Mouse (Mus musculus): ENCODE measurements around the gene Nkx2-2.
A peak's percentile ranks its signal among the peaks of the same experiment; 100 is the strongest.
"Not testable (repeated sequence)": the region's sequence is repeated elsewhere in the genome, so short reads cannot be mapped to it uniquely, and the experiment has no call there.

Nkx2-2 gene

GRCm38 (mm10) chr2:147181926-147182708, 11.9 kb downstream of the Nkx2-2 start:
- DNase-seq (ENCODE audit: inconsistent ontology term), result no peak

DNA sequence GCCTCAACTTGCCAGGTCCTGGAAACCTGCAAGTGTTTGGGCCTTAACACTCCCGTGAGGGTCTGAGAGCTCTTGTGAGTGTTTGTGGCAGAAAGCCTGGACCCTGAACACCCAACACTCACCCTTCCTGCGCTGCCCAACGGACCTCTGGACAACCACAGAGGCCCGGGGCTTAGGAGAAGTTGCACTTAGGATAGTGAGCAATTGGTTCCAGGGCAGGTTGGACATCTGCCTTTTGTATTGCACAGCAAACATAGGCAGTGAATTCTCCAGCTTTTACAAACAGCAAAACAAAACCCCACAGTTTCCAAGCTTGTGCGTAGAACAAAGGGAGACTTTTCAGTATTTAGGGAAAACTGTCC, 12.8 kb downstream of the Nkx2-2 start:
- no peak for DNase-seq (ENCODE audit: inconsistent ontology term)

DNA sequence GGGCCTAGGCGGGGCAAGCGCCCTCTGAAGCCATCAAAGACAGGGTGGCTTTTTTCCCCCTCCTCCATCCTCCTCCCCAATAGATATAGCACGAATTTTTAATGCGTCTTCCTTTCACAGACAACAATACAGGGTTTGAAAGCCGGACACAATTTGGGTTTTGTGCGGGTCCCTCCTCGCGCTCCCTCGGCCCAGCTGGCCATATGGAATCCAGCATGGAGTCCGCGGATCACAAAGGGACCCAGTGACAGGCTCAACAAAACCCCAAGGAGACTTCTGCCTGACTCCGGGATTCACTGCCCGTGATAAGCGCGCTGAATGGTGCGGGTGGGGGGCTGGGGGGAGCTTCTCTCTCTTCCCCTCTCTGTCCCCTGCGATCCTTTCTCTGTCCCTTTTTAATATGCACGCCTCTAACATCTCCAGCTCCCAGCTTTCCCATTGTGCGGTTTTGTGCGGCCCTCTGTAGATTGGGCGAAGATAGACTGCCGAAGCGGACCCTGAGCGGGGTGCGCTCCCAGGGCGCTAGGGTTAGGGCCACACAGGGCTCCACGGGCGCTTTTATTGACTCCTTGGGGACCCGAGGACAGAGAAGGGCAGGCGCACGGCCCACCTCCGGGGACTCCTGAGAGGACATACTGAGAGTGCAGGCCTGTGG, 13.3 kb downstream of the Nkx2-2 start:
- DNase-seq (ENCODE audit: inconsistent ontology term), result no peak

- peak; percentile 73 for DNase-seq (ENCODE audit: inconsistent ontology term)
Observed at GRCm38 (mm10) chr2:147178091-147179059, 15.7 kb downstream of the Nkx2-2 start.

DNA sequence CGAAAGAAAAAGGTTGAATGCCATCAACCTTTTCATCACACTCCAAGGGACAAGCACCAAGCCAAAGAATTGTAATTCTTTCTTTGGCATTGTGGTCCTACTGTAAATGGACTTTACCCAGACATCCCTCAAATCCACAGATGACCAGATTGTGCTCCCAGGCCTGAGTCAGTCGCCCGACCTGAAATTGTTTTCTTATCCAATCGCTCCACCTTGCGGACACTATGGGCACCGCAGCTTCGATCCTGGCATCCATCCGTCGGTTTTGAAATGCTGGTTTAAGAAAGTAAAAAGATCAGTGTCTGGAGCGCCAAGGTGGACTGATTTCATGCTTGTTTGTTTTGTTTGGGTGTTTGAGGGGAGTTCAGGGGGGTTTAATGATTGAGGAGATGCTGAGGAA, 16.4 kb downstream of the Nkx2-2 start:
- DNase-seq (ENCODE audit: inconsistent ontology term), result peak; percentile 71

- DNase-seq (ENCODE audit: inconsistent ontology term), result no peak
Observed at GRCm38 (mm10) chr2:147175296-147175695, 18.7 kb downstream of the Nkx2-2 start.

DNA sequence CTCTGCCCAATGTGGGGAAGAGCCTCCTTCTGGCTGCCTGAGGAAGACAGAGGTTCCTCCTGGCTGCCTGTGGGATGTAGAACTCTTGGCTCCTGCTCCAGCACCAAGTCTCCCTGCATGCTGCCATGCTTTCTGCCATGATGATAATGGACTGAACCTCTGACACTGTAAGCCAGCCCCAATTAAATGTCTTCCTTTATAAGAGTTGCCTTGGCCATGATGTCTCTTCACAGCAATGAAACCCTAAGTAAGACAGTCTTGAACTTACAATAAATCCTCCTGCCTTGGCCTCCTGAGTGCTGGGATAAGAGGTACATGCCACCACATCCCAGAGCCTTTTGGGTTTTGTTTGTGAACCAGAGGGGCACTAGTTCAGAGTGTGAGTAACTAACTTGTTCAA, 20.3 kb downstream of the Nkx2-2 start:
- no peak for DNase-seq (ENCODE audit: inconsistent ontology term)

GRCm38 (mm10) chr2:147170538-147170937, 23.5 kb downstream of the Nkx2-2 start:
- DNase-seq (ENCODE audit: inconsistent ontology term), result not testable (repeated sequence)

DNA sequence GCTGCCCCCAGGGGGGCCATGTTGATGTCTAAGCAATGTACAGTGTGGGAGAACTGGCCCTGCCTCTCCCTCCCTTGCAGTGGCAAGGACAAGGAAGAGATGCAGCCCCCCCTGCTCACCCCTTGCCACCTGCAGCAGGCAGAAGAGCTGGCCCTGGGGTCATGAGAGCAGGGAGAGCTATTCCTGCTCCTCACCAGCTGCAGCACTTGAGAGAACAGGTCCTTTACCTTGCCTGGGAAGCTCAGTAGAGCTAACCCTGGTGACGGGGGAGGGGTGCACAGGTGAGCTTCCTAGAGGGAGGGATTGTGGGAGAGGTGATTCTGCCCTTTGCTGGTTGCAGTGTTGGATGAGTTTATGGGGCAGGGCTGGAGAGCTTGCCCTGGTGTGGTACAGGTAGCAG, 28.2 kb downstream of the Nkx2-2 start:
- no peak for DNase-seq (ENCODE audit: inconsistent ontology term)

DNA sequence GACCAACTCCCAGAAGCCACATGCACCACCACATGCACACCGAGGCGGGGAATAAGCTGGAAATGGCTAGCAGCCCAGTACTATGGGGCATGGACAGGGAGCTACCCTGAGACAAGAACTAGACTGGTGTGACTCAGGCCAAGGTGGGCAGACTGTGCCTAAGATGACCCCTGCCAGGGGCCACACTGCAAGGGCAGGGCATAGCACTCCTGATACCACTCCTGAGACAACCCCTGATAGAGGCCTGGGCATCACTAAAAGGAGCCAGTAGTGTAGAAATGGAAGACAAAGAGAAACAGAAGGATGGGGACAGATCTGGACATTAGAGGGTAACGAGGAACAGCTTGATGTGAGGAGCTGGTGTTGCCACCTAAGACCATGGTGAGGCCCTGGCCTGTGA, 28.7 kb downstream of the Nkx2-2 start:
- DNase-seq (ENCODE audit: inconsistent ontology term), result no peak

DNA sequence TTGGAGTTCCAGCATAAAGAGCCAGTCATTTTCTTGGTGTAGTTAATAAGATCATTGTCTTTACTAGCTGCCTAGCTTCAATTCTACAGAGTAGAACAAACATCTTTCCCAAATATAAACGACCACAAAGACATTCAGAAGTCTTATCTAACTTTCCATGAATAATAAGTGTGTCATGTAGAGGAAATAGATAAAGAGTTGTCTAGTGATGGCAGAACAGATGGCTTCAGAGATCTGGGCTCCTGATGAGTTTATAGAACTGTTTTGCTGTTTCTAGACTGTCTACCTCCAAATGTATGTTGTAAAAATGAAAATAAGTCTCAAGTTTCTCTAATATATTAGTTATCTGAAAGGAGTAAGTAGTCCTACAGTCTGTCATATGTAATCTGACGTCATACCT, 41.5 kb downstream of the Nkx2-2 start:
- DNase-seq (ENCODE audit: inconsistent ontology term), result no peak

Data from Muller cell, postnatal 12 days (primary cell).